Mouse (Mus musculus): Measurements from ENCODE around the gene Zpr1.
"Not testable (repeated sequence)": the region's sequence is repeated elsewhere in the genome, so short reads cannot be mapped to it uniquely, and the experiment has no call there.

Gene Zpr1

GRCm38 (mm10) chr9:46261131-46261530 is 11.7 kb upstream of the Zpr1 start:
- no peak for DNase-seq (ENCODE audit: low read depth, low spot score)

GRCm38 (mm10) chr9:46268343-46268873 is 4.5 kb upstream of the Zpr1 start, which contains the start of gene Apoa5:
Gene Apoa5 (plus strand): TSS chr9:46268633.
- no peak for DNase-seq (ENCODE audit: low read depth, low spot score)

- no peak for DNase-seq (ENCODE audit: low read depth, low spot score)
Observed at GRCm38 (mm10) chr9:46269125-46269524, 3.7 kb upstream of the Zpr1 start.

GRCm38 (mm10) chr9:46270782-46271181 is 2.1 kb upstream of the Zpr1 start:
- no peak for DNase-seq (ENCODE audit: low read depth, low spot score)

GRCm38 (mm10) chr9:46272070-46272469 is 794 bp upstream of the Zpr1 start:
- DNase-seq (ENCODE audit: low read depth, low spot score): no peak

GRCm38 (mm10) chr9:46274494-46274893 is 1.6 kb downstream of the Zpr1 start:
- DNase-seq (ENCODE audit: low read depth, low spot score): no peak

GRCm38 (mm10) chr9:46282631-46283436 is 10.0 kb downstream of the Zpr1 start, which contains the start of gene Bud13:
Gene Bud13 (plus strand): TSS chr9:46283008.
- peak; percentile 89 for DNase-seq (ENCODE audit: low read depth, low spot score)

GRCm38 (mm10) chr9:46298381-46298780 is 25.5 kb downstream of the Zpr1 start:
- DNase-seq (ENCODE audit: low read depth, low spot score): no peak

GRCm38 (mm10) chr9:46302142-46302541 is 29.3 kb downstream of the Zpr1 start:
- DNase-seq (ENCODE audit: low read depth, low spot score): peak; percentile 15

- DNase-seq (ENCODE audit: low read depth, low spot score): no peak
Observed at GRCm38 (mm10) chr9:46309121-46309520, 36.3 kb downstream of the Zpr1 start.

- peak; percentile 51 for DNase-seq (ENCODE audit: low read depth, low spot score)
Observed at GRCm38 (mm10) chr9:46314507-46314906, 41.6 kb downstream of the Zpr1 start.

GRCm38 (mm10) chr9:46314921-46315320 is 42.1 kb downstream of the Zpr1 start:
- no peak for DNase-seq (ENCODE audit: low read depth, low spot score)

GRCm38 (mm10) chr9:46315807-46316365 is 43.0 kb downstream of the Zpr1 start:
- no peak for DNase-seq (ENCODE audit: low read depth, low spot score)

- DNase-seq (ENCODE audit: low read depth, low spot score): no peak
Observed at GRCm38 (mm10) chr9:46316388-46316787, 43.5 kb downstream of the Zpr1 start.

GRCm38 (mm10) chr9:46316909-46317308 is 44.0 kb downstream of the Zpr1 start:
- no peak for DNase-seq (ENCODE audit: low read depth, low spot score)

- no peak for DNase-seq (ENCODE audit: low read depth, low spot score)
Observed at GRCm38 (mm10) chr9:46317957-46318356, 45.1 kb downstream of the Zpr1 start.

- not testable (repeated sequence) for DNase-seq (ENCODE audit: low read depth, low spot score)
Observed at GRCm38 (mm10) chr9:46319886-46320285, 47.0 kb downstream of the Zpr1 start, which contains the start of gene 4931429L15Rik. Gene 4931429L15Rik (minus strand): TSS chr9:46319986.

GRCm38 (mm10) chr9:46320461-46320860 is 47.6 kb downstream of the Zpr1 start:
- no peak for DNase-seq (ENCODE audit: low read depth, low spot score)

GRCm38 (mm10) chr9:46326694-46327405 is 54.0 kb downstream of the Zpr1 start:
- DNase-seq (ENCODE audit: low read depth, low spot score): no peak

- DNase-seq (ENCODE audit: low read depth, low spot score): no peak
Observed at GRCm38 (mm10) chr9:46327706-46328571, 55.1 kb downstream of the Zpr1 start.

Data from c-Kit-negative CD71-positive TER-119-positive erythroid progenitor cells, embryonic 14.5 days (primary cell).